Mouse (Mus musculus) frontal cortex, postnatal 14 days (tissue): ENCODE data around the gene BC049762.

Experiments
- DNase-seq, 2 experiments: peaks; one replicate each; pipeline ENCODE4 v3.0.0; 2022; ENCODE audit warnings: low spot score in 2 of 2

The BC049762 gene

GRCm38 (mm10) chr11:51262342-51263285 is at the start of gene BC049762:
BC049762 (minus strand) TSS chr11:51263046.
- peak; percentile 96 to 98 for DNase-seq

- DNase-seq: no peak
Observed at GRCm38 (mm10) chr11:51311846-51312245, 49.0 kb upstream of the BC049762 start.

GRCm38 (mm10) chr11:51308306-51308705 is 45.5 kb upstream of the BC049762 start:
- no peak for DNase-seq

- DNase-seq: no peak
Observed at GRCm38 (mm10) chr11:51303981-51304553, 41.2 kb upstream of the BC049762 start.

- DNase-seq: no peak
Observed at GRCm38 (mm10) chr11:51302396-51302795, 39.5 kb upstream of the BC049762 start.

GRCm38 (mm10) chr11:51298691-51299090 is 35.8 kb upstream of the BC049762 start:
- DNase-seq: no peak

- DNase-seq: no peak
Observed at GRCm38 (mm10) chr11:51295742-51296141, 32.9 kb upstream of the BC049762 start.

GRCm38 (mm10) chr11:51293956-51294530 is 31.2 kb upstream of the BC049762 start:
- no peak for DNase-seq

GRCm38 (mm10) chr11:51290066-51290955 is 27.5 kb upstream of the BC049762 start:
- no peak for DNase-seq

- peak; percentile 32 to 70 for DNase-seq
Observed at GRCm38 (mm10) chr11:51289564-51290041, 26.8 kb upstream of the BC049762 start, which contains the start of gene Col23a1. Col23a1 (plus strand) TSS chr11:51289920.

- no peak for DNase-seq
Observed at GRCm38 (mm10) chr11:51274418-51274817, 11.6 kb upstream of the BC049762 start.

GRCm38 (mm10) chr11:51265326-51265725 is 2.5 kb upstream of the BC049762 start:
- no peak for DNase-seq

- no peak for DNase-seq
Observed at GRCm38 (mm10) chr11:51264352-51264751, 1.5 kb upstream of the BC049762 start.

GRCm38 (mm10) chr11:51263286-51263831 is 513 bp upstream of the BC049762 start:
- DNase-seq: no peak

- DNase-seq: no peak
Observed at GRCm38 (mm10) chr11:51261680-51262219, 1.1 kb downstream of the BC049762 start, which contains the start of gene Clk4. Clk4 (plus strand) TSS chr11:51261730.

GRCm38 (mm10) chr11:51257006-51257405 is 5.8 kb downstream of the BC049762 start:
- no peak for DNase-seq

GRCm38 (mm10) chr11:51242897-51243296 is 19.9 kb downstream of the BC049762 start:
- DNase-seq: no peak

- DNase-seq: no peak
Observed at GRCm38 (mm10) chr11:51234626-51235025, 28.2 kb downstream of the BC049762 start.

GRCm38 (mm10) chr11:51227104-51227503 is 35.7 kb downstream of the BC049762 start:
- peak; percentile 18 to 31 for DNase-seq

GRCm38 (mm10) chr11:51220308-51220707 is 42.5 kb downstream of the BC049762 start, which contains the start of gene Gm12569:
Gm12569 (plus strand) TSS chr11:51220473.
- DNase-seq: no peak
